Mouse (Mus musculus): Measurements from ENCODE around the gene Cbs. TPM values are rescaled to one million over a fixed set of nuclear protein-coding genes. Genes with fewer than 3 reads are reported as not detected.

Cbs gene
- total and polyA plus RNA-seq, 2 experiments: 236 to 782 TPM

DNA sequence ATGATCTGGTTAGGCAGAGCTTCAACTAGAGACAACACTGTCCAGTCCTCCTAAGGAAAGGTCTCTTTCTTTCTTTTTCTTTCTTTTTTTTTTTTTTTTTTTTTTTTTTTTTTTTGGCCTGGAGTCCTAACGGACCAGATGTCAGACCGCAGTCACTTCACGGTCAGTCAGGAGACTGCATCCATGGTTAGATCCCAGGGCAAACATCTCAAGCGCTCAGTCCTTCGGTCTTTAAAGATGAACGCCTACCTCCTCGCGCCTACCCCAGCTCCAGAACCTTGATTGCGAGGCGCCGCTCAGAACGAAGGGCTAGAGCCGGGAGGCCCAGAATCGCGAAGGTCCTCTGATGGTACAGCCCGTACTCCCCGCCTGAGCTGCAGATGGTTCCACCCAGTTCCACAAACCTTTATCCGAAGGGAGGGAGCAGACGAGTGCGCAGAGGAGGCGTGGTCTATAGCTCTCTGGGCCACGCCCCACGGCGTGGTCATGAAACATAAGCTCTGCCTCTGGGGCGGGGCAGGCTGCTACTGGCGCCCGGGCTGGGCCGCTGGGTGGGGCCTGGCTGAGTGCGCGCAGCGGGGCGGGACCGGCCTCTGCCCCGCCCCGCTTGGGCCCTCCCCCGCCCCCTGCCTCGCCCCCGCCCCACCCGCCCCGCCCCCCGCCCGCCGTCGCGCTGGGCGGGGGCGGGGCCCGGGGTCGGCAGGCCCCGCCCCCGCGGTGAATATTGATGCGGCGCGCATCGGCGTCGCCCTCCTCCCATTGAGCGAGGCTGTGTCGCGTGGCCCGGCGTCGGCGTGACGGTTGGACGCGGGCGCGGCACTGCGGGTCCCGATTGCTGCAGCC, 72.8 kb downstream of the Cbs start, which contains the start of gene Pknox1:
Gene Pknox1 (plus strand): TSS at position 720 of the 843 bp plus-strand sequence.
- WGBS: under 1% methylated on average over 62 of the region's 72 CpGs
- Histone ChIP-seq H3K36me3 (ENCODE audit: control insufficient read depth, insufficient read depth, low read length) (no peaks in the 10 kb centered on the region), H3K4me1 (ENCODE audit: control insufficient read depth, insufficient read depth, low read length) (peaks cover 15% of the 10 kb centered on the region), H3K4me3 (ENCODE audit: insufficient read depth, low read depth, low read length) (peak within 1 kb of the TSS; percentile 100), H3K79me2 (ENCODE audit: control insufficient read depth, insufficient read depth, low read length) (peaks cover 26% of the 10 kb centered on the region), H3K27me3 (ENCODE audit: control insufficient read depth, insufficient read depth, low read length) (no peaks in the 10 kb centered on the region), H3K9ac (ENCODE audit: low read depth, low read length) (peak within 1 kb of the TSS; percentile 100), H3K27ac (replicated peaks; ENCODE audit: insufficient read depth, low read depth, low read length) (peak within 1 kb of the TSS; percentile 89)
- TF ChIP-seq POLR2A (IDR thresholded peaks at IDR 0.05; ENCODE audit: extremely low read depth, insufficient read depth, low read length) (peak; percentile 75), CTCF (IDR thresholded peaks at IDR 0.05; ENCODE audit: low read depth, low read length) (no peak)
- peak; percentile 97 for DNase-seq (ENCODE audit: extremely low read depth, low read depth, low spot score)

DNA sequence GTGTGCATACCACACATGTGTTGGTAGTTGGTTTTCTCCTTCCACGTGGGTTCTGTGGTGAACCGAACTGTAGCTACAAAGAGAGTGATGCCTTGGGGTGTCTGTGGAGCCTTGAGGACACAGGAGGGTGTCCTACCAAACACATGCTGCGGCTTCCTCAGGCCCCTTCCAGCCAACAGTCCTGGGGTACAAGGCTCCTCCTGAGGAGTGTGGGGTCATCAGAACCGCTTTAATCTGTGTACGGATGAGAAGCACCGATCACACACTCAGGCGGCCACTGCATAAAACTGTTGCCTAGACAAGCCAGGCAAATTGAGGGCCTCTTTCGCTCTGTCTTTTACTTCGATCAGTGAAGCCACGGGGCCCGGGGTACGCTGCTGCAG, 73.4 kb downstream of the Cbs start:
- DNase-seq (ENCODE audit: extremely low read depth, low read depth, low spot score): no peak
- Histone ChIP-seq H3K36me3 (ENCODE audit: control insufficient read depth, insufficient read depth, low read length) (no peaks in the 10 kb centered on the region), H3K79me2 (ENCODE audit: control insufficient read depth, insufficient read depth, low read length) (peaks cover 26% of the 10 kb centered on the region), H3K9ac (ENCODE audit: low read depth, low read length) (peak overlapping the region; percentile 69), H3K4me1 (ENCODE audit: control insufficient read depth, insufficient read depth, low read length) (peaks cover 15% of the 10 kb centered on the region), H3K27ac (replicated peaks; ENCODE audit: insufficient read depth, low read depth, low read length) (peak overlapping the region; percentile 89), H3K27me3 (ENCODE audit: control insufficient read depth, insufficient read depth, low read length) (no peaks in the 10 kb centered on the region), H3K4me3 (ENCODE audit: insufficient read depth, low read depth, low read length) (peak overlapping the region; percentile 71)
- 8% methylated on average over 12 of the region's 12 CpGs for WGBS
- TF ChIP-seq POLR2A (IDR thresholded peaks at IDR 0.05; ENCODE audit: extremely low read depth, insufficient read depth, low read length): no peak
- TF ChIP-seq CTCF (IDR thresholded peaks at IDR 0.05; ENCODE audit: low read depth, low read length): no peak

DNA sequence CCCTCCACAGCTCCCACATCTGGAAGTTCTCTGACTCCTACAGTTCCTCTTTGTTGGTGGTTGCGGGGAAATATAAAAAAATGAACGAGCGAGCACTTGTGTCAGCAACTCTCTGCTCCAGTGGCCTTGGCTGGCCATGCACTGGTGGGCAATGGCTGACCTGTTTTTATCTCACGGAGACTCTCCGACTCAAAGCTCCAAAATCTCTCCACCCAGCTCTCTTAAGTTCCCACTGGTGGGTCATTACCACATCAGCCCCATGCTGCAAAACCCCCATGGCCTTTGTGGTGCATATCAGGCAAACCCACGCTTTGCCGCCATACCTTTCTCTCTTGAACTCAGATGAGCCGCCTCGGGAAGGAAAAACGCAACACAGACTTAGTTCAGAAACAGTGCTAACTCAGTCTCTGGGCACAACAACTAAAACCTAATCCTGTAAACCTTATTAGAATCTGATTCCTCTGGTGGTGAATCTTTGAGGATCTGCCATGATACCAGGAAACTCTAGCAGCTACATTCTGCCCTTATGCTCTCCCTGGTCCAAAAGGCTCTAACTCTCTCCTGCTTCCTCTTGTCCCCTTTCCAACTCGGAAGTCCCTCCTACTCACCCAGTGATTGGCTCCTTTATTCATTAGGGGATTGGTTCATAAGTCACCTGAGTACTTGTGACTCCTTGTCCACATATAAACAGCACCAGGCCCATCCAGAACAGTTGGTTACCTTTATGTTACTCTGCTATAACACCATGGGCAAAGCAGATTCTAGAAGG, 77.8 kb downstream of the Cbs start:
- H3K79me2 ChIP-seq (ENCODE audit: control insufficient read depth, insufficient read depth, low read length): no peaks in the 10 kb centered on the region
- WGBS: 86% methylated on average over 11 of the region's 11 CpGs
- no peak for DNase-seq (ENCODE audit: extremely low read depth, low read depth, low spot score)
- H3K9ac ChIP-seq (ENCODE audit: low read depth, low read length): no peak overlapping the region
- H3K27ac ChIP-seq (replicated peaks; ENCODE audit: insufficient read depth, low read depth, low read length): no peak overlapping the region
- H3K4me1 ChIP-seq (ENCODE audit: control insufficient read depth, insufficient read depth, low read length): peaks cover 2% of the 10 kb centered on the region; the same call in 1 of the 2 replicates
- H3K36me3 ChIP-seq (ENCODE audit: control insufficient read depth, insufficient read depth, low read length): no peaks in the 10 kb centered on the region
- TF ChIP-seq POLR2A (IDR thresholded peaks at IDR 0.05; ENCODE audit: extremely low read depth, insufficient read depth, low read length) (no peak), CTCF (IDR thresholded peaks at IDR 0.05; ENCODE audit: low read depth, low read length) (no peak)
- no peaks in the 10 kb centered on the region for H3K27me3 ChIP-seq (ENCODE audit: control insufficient read depth, insufficient read depth, low read length)
- H3K4me3 ChIP-seq (ENCODE audit: insufficient read depth, low read depth, low read length): no peak overlapping the region

Other genes starting within 250 kb of the Cbs start
- gene Wdr4, start 117.3 kb downstream of the Cbs start, total RNA-seq (2014; rRNA removed): 12.9 and 13.6 TPM in 2 replicates
- 19.0 and 27.8 TPM in 2 replicates for gene Wdr4, start 117.3 kb downstream of the Cbs start, polyA plus RNA-seq (2012; rRNA removed)
- 243 and 269 TPM in 2 replicates for gene Ndufv3, start 117.1 kb downstream of the Cbs start, total RNA-seq (2014; rRNA removed)
- 152 and 181 TPM in 2 replicates for gene Ndufv3, start 117.1 kb downstream of the Cbs start, polyA plus RNA-seq (2012; rRNA removed)
- gene Pknox1, start 72.5 kb downstream of the Cbs start, total RNA-seq (2014; rRNA removed): 10.3 and 14.0 TPM in 2 replicates
- gene Pknox1, start 72.5 kb downstream of the Cbs start, polyA plus RNA-seq (2012; rRNA removed): 10.7 and 15.5 TPM in 2 replicates
- 53.5 and 57.1 TPM in 2 replicates for gene U2af1, start 21.7 kb upstream of the Cbs start, total RNA-seq (2014; rRNA removed)
- 40.4 and 42.7 TPM in 2 replicates for gene U2af1, start 21.7 kb upstream of the Cbs start, polyA plus RNA-seq (2012; rRNA removed)
- gene Cryaa, start 40.6 kb upstream of the Cbs start, total RNA-seq (2014; rRNA removed): not detected in 2 replicates
- gene Cryaa, start 40.6 kb upstream of the Cbs start, polyA plus RNA-seq (2012; rRNA removed): not detected in 2 replicates
- 2.7 and 6.6 TPM in 2 replicates for gene Sik1, start 218.6 kb upstream of the Cbs start, total RNA-seq (2014; rRNA removed)
- gene Sik1, start 218.6 kb upstream of the Cbs start, polyA plus RNA-seq (2012; rRNA removed): 8.0 and 10.5 TPM in 2 replicates